Mouse (Mus musculus) forebrain, embryonic 10.5 days (tissue): Measurements from ENCODE around the gene Ednra. TPM values are rescaled to one million over a fixed set of nuclear protein-coding genes. Genes with fewer than 3 reads are reported as not detected.

Source experiments
- DNase-seq: peaks from one replicate; pipeline ENCODE4 v3.0.0-alpha.2; 2017; ENCODE audit warnings: low spot score; ENCODE audit errors: extremely low spot score
- H3K27ac ChIP-seq: fragments of 300-500 bp; sonication (generic); 2 replicates; pipeline ENCODE4 v1.5.1; 2016; ENCODE audit warnings: mild to moderate bottlenecking
- H3K27me3 ChIP-seq: fragments of 300-500 bp; sonication (generic); 2 replicates; pipeline ENCODE4 v1.6.1; 2016; ENCODE audit warnings: mild to moderate bottlenecking; ENCODE audit not compliant: poor library complexity, severe bottlenecking
- H3K36me3 ChIP-seq: fragments of 300-500 bp; sonication (generic); replicated peaks from 2 replicates; pipeline ENCODE4 v1.6.1; 2016; ENCODE audit warnings: mild to moderate bottlenecking, moderate library complexity
- H3K4me1 ChIP-seq: fragments of 300-500 bp; sonication (generic); 2 replicates; pipeline ENCODE4 v1.6.1; 2016
- H3K4me3 ChIP-seq: fragments of 300-500 bp; sonication (generic); 2 replicates; pipeline ENCODE4 v1.5.1; 2016; ENCODE audit warnings: mild to moderate bottlenecking, moderate library complexity
- H3K9me3 ChIP-seq: fragments of 300-500 bp; sonication (generic); 2 replicates; pipeline ENCODE4 v1.6.1; 2016; ENCODE audit warnings: mild to moderate bottlenecking, moderate library complexity
- WGBS: fragments of 180-500 bp; shearing (Covaris S2); methylation state at CpG from one replicate; pipeline ENCODE4 v1.1.7; 2016; 5-methylcytosine and 5-hydroxymethylcytosine counted together
- polyA plus RNA-seq: library from polyadenylated mRNA; unstranded; fragments of >200 nt; fragmentation: Nextera tagmentation; extraction: Ambion mirVana; gene quantifications from 2 replicates; pipeline ENCODE4 v1.2.1, GENCODE M21; 2016

The Ednra gene
- polyA plus RNA-seq = 19.8 and 21.5 TPM in 2 replicates

- Histone ChIP-seq H3K27me3 (peaks cover 9% of the 10 kb centered on the region; the same call in 1 of the 2 replicates), H3K36me3 (peaks cover 4% of the 10 kb centered on the region; the same call in 1 of the 2 replicates), H3K4me3 (peak within 1 kb of the TSS; percentile 59), H3K4me1 (peaks cover 17% of the 10 kb centered on the region), H3K9me3 (no peaks in the 10 kb centered on the region), H3K27ac (peak within 1 kb of the TSS; percentile 82)
- WGBS = 2% methylated on average over 27 of the region's 27 CpGs
- DNase-seq = no peak
Observed at GRCm38 (mm10) chr8:77724046-77724930, at the start of gene Ednra. Gene Ednra (minus strand): TSS chr8:77724464.

DNA sequence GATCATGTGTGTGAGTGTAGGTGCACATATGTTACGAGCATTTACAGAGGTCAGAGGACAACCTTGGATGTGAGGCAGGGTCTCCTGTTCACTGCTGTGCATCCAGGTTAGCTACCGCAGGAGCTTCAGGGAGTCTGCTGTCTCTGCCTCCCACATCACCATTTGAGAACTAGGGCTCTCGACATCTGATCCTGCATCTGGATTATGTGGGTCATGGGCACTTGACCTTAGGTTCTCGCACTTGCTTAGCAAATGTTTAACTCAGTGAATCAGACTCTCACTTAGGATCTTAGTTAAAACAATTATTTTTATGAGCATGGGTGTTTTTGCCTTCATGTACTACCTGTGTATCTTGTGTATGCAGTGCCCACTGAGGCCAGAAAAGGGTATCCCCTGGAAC is 49.6 kb upstream of the Ednra start:
- no peak for DNase-seq
- H3K36me3 ChIP-seq = no peaks in the 10 kb centered on the region
- 59% methylated on average over 4 of the region's 4 CpGs for WGBS
- H3K4me3 ChIP-seq = no peak overlapping the region
- no peaks in the 10 kb centered on the region for H3K4me1 ChIP-seq
- no peak overlapping the region for H3K27ac ChIP-seq
- no peaks in the 10 kb centered on the region; the same call in 1 of the 2 replicates for H3K9me3 ChIP-seq
- no peaks in the 10 kb centered on the region for H3K27me3 ChIP-seq

DNA sequence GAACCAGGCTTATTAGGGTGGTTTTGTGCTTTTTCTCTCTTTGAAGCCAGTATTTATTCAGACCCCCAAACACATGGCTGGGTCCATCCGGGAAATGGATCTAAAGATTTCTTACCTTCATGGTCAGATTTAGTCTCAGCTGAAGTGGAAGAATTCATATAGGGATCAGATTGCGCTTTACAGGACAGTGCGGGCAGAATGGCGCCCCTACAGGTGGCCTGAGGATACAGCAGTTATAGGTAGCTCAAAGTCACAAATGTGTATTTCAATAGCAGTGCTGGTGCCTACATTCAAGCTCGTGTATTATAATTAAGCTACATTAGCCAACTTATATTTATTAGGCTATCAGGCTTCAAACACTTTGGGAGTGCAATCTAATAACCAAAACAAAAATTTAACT is 49.0 kb upstream of the Ednra start:
- no peak overlapping the region for H3K4me3 ChIP-seq
- no peak overlapping the region for H3K27ac ChIP-seq
- no peaks in the 10 kb centered on the region for H3K36me3 ChIP-seq
- WGBS = 79% methylated on average over 5 of the region's 5 CpGs
- DNase-seq = no peak
- H3K27me3 ChIP-seq = no peaks in the 10 kb centered on the region
- H3K4me1 ChIP-seq = no peaks in the 10 kb centered on the region
- no peaks in the 10 kb centered on the region; the same call in 1 of the 2 replicates for H3K9me3 ChIP-seq

DNA sequence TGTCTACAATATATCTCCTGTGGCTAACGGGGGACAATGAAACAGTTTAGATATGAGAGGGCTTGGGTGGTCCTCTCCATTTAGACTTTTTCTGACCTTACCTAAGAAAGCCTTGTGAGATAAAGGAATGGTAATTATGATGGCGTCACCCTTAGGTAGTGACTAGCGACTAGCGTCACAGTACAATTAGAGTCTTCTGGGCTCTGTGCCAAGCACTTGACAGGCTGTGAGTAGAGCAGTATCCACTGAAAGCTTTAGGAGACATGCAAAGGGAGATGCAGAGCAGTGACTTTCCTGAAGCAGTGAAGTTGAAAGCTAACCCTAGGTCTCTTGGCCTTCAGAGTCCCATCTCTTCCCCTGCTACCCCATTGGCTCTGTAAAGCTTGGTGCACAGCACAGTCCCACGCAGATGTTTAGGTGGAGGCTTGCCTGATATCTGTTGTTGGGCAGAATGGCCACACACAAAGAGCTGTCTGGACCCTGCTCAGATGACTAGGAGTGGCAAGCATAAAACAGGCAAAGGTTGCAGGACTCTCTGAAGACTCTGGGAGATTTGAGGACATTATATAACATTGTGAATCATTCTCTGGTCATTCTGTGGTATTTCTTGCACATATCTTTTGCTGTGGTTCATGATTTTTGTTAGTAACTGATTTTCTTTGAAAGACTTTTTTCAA is 48.1 kb upstream of the Ednra start:
- H3K4me1 ChIP-seq = no peaks in the 10 kb centered on the region
- H3K36me3 ChIP-seq = no peaks in the 10 kb centered on the region
- DNase-seq = no peak
- no peak overlapping the region for H3K4me3 ChIP-seq
- WGBS = 91% methylated on average over 5 of the region's 5 CpGs
- no peaks in the 10 kb centered on the region for H3K27me3 ChIP-seq
- no peaks in the 10 kb centered on the region; the same call in 1 of the 2 replicates for H3K9me3 ChIP-seq
- no peak overlapping the region for H3K27ac ChIP-seq

- Histone ChIP-seq H3K36me3 (no peaks in the 10 kb centered on the region), H3K4me1 (no peaks in the 10 kb centered on the region), H3K9me3 (no peaks in the 10 kb centered on the region; the same call in 1 of the 2 replicates), H3K4me3 (no peak overlapping the region), H3K27ac (no peak overlapping the region), H3K27me3 (no peaks in the 10 kb centered on the region)
- DNase-seq = no peak
- 82% methylated on average over 3 of the region's 3 CpGs for WGBS
Observed at GRCm38 (mm10) chr8:77770966-77771365, 46.7 kb upstream of the Ednra start.

DNA sequence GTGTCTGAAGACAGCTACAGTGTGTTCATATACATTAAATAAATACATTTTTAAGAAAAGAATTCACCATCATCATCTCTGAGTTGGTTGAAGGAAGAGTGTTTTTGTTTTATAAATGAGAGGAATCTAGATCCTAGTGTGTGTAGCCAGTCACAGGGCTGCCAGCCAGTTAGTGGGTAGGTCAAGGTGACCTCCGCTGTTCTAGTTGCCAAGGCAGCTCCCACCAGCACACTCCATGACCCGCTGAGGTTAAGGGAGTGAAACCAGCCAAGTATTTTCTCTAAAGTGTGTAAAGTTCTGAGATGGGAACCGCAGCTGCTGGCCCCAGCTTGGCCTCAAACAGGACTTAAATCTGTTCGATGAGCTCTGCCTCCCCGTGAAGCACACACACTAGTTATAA is 44.7 kb upstream of the Ednra start:
- Histone ChIP-seq H3K4me1 (no peaks in the 10 kb centered on the region), H3K27me3 (no peaks in the 10 kb centered on the region), H3K9me3 (no peaks in the 10 kb centered on the region; the same call in 1 of the 2 replicates), H3K36me3 (no peaks in the 10 kb centered on the region), H3K27ac (no peak overlapping the region), H3K4me3 (no peak overlapping the region)
- DNase-seq = no peak
- 95% methylated on average over 5 of the region's 5 CpGs for WGBS

DNA sequence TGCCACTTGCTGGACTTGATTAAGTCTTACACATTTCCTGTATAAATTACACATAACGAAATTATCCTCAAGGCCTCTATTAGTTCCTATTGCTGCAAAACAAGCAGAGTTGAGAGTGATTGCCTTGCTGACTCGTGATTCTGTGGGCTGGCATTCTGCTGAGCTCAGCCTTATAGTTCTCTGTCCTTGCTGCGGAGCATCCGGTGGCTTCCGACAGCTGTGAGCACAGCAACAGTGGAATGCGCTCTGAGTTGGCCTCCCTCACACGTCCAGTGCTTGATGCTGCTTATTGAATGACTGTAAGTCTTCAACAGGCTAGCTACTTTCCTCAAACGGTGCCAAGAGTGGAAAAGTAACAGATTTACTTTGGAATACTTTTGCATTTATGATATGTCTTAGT is 40.0 kb upstream of the Ednra start:
- no peaks in the 10 kb centered on the region for H3K36me3 ChIP-seq
- no peaks in the 10 kb centered on the region; the same call in 1 of the 2 replicates for H3K9me3 ChIP-seq
- no peaks in the 10 kb centered on the region for H3K4me1 ChIP-seq
- no peak overlapping the region for H3K27ac ChIP-seq
- WGBS = 86% methylated on average over 8 of the region's 8 CpGs
- no peaks in the 10 kb centered on the region for H3K27me3 ChIP-seq
- no peak overlapping the region for H3K4me3 ChIP-seq
- DNase-seq = no peak

GRCm38 (mm10) chr8:77762967-77763366 is 38.7 kb upstream of the Ednra start:
- Histone ChIP-seq H3K4me1 (no peaks in the 10 kb centered on the region), H3K36me3 (no peaks in the 10 kb centered on the region), H3K27ac (no peak overlapping the region), H3K27me3 (no peaks in the 10 kb centered on the region), H3K9me3 (no peaks in the 10 kb centered on the region), H3K4me3 (no peak overlapping the region)
- WGBS = 84% methylated on average over 3 of the region's 3 CpGs
- DNase-seq = no peak

- no peak overlapping the region for H3K4me3 ChIP-seq
- H3K36me3 ChIP-seq = no peaks in the 10 kb centered on the region
- no peaks in the 10 kb centered on the region for H3K4me1 ChIP-seq
- 70% methylated on average over 4 of the region's 4 CpGs for WGBS
- H3K27ac ChIP-seq = no peak overlapping the region
- no peaks in the 10 kb centered on the region for H3K9me3 ChIP-seq
- no peak for DNase-seq
- H3K27me3 ChIP-seq = no peaks in the 10 kb centered on the region
Observed at GRCm38 (mm10) chr8:77755441-77755840, 31.2 kb upstream of the Ednra start.

GRCm38 (mm10) chr8:77753796-77754195 is 29.5 kb upstream of the Ednra start:
- Histone ChIP-seq H3K27me3 (no peaks in the 10 kb centered on the region), H3K4me1 (no peaks in the 10 kb centered on the region), H3K36me3 (no peaks in the 10 kb centered on the region), H3K9me3 (no peaks in the 10 kb centered on the region), H3K27ac (no peak overlapping the region), H3K4me3 (no peak overlapping the region)
- no peak for DNase-seq
- 93% methylated on average over 5 of the region's 5 CpGs for WGBS

GRCm38 (mm10) chr8:77752041-77752440 is 27.8 kb upstream of the Ednra start:
- DNase-seq = no peak
- Histone ChIP-seq H3K27me3 (no peaks in the 10 kb centered on the region), H3K4me3 (no peak overlapping the region), H3K36me3 (no peaks in the 10 kb centered on the region), H3K4me1 (no peaks in the 10 kb centered on the region), H3K27ac (no peak overlapping the region), H3K9me3 (no peaks in the 10 kb centered on the region)
- 84% methylated on average over 3 of the region's 3 CpGs for WGBS

DNA sequence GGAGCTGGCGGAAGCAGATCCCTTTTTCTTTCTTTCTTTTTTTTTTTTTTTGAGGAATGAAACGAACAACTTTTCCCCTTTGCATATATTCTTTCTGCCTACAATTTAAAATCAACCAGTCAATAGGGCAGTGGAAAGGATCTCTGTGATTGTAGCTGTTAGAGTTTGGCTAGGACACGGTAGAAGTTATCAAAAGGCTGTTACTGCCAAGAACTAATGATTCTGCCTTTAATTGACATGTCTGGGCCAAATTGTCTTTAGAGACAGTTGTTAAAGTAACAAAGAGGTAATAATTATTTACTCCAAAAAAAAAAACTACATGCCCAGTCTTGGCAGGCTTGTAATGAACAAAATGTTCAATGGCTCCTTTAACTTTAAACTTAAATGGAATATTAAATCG is 26.1 kb upstream of the Ednra start:
- no peak for DNase-seq
- Histone ChIP-seq H3K4me1 (no peaks in the 10 kb centered on the region), H3K9me3 (no peaks in the 10 kb centered on the region), H3K27ac (no peak overlapping the region), H3K27me3 (no peaks in the 10 kb centered on the region), H3K36me3 (no peaks in the 10 kb centered on the region), H3K4me3 (no peak overlapping the region)
- 86% methylated on average over 4 of the region's 4 CpGs for WGBS

DNA sequence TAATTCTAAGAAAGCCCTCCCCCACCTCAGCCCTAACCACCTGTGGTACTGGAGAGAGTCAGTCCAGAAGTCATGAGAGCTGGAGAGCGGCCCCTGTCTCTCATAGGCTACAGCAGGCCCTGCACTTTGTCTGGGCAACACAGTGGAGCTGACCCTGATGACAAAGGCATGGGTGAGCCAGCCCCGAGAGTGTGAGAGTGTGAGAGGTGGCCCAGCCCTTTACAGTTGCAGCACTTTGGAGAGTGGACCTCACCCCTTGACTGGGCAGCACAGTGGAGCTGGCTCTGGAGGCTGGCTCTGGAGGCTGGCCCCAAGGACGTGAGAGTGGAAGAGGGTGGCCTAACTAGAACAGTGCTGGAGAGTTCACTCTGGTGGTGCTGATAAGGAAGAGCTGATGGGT is 20.2 kb upstream of the Ednra start:
- H3K27ac ChIP-seq = no peak overlapping the region
- no peaks in the 10 kb centered on the region for H3K27me3 ChIP-seq
- H3K4me3 ChIP-seq = no peak overlapping the region
- H3K9me3 ChIP-seq = no peaks in the 10 kb centered on the region
- H3K36me3 ChIP-seq = no peaks in the 10 kb centered on the region
- no peak for DNase-seq
- H3K4me1 ChIP-seq = no peaks in the 10 kb centered on the region
- 89% methylated on average over 3 of the region's 3 CpGs for WGBS
